Mouse (Mus musculus) testis, postnatal 14 days (tissue): Measurements from ENCODE around the gene Hist3h2a.

ENCODE experiments used
- DNase-seq: peaks from one replicate; pipeline ENCODE4 v3.0.0; 2021; ENCODE audit warnings: low spot score

Gene Hist3h2a

DNA sequence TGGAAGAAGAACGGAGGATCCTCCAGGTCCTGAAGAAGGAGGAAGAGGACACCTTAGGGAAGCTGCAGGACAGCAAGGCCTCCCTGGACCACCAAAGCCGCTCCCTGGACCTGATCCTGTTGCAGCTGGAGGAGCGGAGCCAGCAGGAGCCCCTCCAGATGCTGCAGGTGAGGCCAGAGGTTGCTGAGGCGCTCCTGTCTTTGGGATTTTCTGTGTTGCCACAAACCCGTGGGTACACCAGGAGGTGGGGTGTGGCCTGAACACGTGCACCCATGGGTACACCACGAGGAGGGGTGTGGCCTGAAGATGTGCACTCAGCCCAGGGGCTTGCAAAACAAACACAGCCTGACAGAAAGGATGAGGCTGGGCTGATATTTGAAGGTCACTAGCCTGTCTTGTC, 14.1 kb downstream of the Hist3h2a start:
- no peak for DNase-seq

- no peak for DNase-seq
These were observed 14.5 kb downstream of the Hist3h2a start for GRCm38 (mm10) chr11:58969027-58969426.

- DNase-seq, result no peak
These were observed 15.2 kb downstream of the Hist3h2a start for GRCm38 (mm10) chr11:58969659-58970058.

- no peak for DNase-seq
These were observed 16.5 kb downstream of the Hist3h2a start for GRCm38 (mm10) chr11:58970831-58971530.

DNA sequence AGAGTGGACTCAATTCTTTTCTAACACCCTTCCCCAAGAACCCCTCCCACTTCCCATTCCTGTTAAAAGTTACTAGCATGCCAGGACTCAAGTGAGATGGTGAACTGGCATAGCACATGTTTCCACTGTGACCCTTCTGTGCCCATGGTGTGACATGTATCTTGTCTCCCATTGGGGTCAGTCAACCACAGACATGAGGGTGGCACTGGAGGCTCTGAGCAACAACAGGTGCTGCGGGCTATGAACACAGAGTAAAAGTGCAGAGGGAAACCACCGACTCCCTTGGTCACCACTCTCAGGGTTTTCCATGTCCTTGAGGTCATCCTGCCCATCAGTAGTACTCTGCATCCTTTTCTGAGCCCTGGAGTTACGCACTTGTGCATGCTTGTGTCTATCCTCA, 17.3 kb downstream of the Hist3h2a start:
- DNase-seq, result no peak

- DNase-seq, result peak; percentile 63
These were observed 19.9 kb downstream of the Hist3h2a start for GRCm38 (mm10) chr11:58974414-58974813.

DNA sequence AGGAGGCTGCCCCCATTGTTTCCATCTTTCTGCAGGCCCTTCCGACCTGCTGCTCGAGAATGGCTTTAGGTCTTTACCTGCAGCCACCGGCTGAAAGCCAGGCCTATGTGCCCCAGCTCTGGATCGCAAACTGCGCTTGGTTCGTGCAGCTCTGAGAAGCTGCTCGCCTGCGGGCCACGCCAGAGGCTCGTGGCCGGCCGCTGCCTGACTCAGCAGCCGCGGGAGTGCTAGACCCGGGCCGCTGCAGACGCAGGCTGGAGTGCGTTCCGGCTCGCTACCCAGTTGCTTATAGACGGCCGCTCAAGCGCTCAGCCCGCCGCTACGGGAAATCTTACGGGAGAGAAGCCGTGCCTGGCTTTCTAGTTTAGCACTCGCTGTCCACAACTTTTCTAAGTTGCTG, 22.7 kb downstream of the Hist3h2a start:
- peak; percentile 43 for DNase-seq

GRCm38 (mm10) chr11:58977607-58978026, 23.1 kb downstream of the Hist3h2a start:
- no peak for DNase-seq

DNA sequence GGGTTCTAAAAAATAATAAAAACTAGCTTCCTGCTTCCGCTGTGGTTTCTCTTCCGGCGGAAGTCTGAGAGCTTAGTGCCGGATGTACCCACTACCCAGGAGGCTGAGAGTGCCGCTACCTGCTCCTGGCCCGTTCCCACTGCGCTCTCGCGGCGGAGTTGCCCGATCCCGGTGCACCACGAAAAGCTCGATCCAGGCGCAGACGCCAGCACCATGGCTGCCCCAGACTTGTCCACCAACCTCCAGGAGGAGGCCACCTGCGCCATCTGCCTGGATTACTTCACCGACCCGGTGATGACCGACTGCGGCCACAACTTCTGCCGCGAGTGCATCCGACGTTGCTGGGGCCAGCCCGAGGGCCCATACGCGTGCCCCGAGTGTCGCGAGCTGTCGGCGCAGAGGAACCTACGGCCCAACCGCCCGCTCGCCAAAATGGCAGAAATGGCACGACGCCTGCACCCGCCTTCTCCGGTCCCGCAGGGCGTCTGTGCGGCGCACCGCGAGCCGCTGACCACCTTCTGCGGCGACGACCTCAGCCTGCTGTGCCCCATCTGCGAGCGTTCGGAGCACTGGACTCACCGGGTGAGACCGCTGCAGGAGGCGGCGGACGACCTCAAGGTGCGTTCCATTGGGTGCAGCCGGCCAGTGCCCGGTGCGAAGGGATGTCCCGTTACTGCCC, 23.7 kb downstream of the Hist3h2a start, which contains the start of gene Trim11:
TSS of gene Trim11 (plus strand) at position 67 of the 679 bp plus-strand sequence.
- peak; percentile 77 for DNase-seq

GRCm38 (mm10) chr11:58978706-58979030, 24.2 kb downstream of the Hist3h2a start:
- DNase-seq, result no peak

GRCm38 (mm10) chr11:58979183-58979582, 24.7 kb downstream of the Hist3h2a start:
- DNase-seq, result no peak

GRCm38 (mm10) chr11:58979661-58980060, 25.2 kb downstream of the Hist3h2a start:
- no peak for DNase-seq

DNA sequence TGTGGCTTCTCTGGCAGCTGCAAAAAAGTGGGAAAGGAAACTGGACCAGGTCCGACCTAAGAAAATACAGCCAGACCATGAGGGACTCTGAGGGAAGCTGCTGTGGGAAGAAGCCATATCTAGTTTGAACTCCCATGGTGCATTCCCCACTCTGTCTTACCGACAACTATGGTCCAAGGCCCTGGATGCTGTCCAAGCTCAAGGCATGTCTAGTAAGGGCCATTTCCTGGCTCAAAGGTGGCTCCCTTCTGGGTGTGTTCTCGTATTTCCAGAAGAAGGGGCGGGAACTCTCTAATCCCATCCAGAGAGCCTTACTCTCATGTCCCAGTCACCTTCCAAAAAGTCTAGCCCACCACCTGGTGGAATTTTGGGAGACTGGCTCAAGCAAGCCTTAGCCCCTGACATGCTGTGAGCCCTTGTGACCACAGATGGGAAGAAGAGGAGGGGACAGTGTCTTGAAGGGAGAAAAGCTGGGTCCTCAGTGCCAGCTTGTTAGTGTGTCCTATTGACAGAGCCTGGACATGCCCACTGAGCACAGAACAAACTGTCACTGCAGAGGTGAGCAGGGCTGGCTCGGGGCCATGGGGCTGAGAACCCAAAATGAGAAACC, 26.0 kb downstream of the Hist3h2a start:
- DNase-seq, result no peak

- no peak for DNase-seq
These were observed 27.3 kb downstream of the Hist3h2a start for GRCm38 (mm10) chr11:58981541-58982447.

DNA sequence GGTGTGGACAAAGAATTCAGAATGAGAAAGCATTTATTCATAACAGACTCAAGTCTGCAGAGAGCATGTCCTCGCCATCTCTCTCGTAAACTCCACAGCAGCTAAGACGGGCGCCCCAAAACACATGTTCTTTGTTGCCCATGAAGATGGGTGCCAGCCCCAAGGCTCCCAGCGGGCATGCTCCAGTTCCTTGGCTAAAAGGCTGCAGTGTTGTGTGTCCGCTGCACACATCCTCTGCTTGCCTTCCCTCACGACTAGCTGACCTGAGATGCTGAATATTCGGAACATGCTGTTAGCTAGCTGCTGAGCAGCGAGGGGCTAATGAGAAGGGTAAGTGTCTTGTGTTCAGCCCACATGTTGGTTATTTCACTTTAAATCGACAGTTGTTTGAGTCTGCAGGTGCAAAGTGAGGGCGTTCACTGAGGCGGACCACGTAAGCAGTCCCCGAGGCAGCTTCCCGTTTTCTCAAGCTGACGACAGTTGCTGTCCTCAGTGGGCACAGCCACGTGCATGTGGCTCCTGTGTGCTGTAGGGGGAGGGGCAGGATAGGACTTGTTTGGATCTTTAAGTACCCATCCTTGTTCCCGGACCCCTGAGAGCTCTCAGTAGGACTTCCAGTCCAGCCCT, 28.1 kb downstream of the Hist3h2a start:
- no peak for DNase-seq

DNA sequence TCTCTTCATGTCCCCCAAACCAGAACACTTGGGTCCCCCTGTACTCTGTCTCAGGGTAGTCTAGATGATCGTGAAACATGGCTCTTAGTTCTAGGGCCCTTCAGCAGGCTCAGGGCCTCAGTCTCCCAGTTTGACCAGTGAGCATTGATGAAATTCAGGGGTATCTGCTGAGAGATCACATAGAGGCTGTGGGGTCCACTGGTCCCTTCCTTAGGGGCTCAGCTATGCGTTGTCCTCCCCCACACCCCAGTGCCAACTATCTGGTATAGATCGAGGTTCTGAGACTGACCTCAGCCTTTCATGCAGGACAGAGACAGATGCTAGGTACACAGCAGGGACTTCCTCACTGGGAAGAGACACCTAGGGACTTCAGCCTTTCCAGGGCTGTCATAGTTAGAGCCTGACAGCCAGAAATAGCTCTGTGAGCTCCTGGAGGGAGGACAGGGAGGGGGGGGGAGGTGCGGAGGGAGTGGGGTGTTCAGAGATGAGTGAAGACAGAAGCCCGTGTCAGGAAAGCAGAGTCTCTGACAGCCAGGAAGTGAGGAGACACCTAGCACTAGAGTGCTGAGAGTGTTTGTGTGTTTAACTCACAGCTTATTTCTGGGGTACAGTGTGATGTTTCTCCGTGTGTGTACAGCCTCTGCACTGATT, 29.3 kb downstream of the Hist3h2a start:
- DNase-seq, result no peak

DNA sequence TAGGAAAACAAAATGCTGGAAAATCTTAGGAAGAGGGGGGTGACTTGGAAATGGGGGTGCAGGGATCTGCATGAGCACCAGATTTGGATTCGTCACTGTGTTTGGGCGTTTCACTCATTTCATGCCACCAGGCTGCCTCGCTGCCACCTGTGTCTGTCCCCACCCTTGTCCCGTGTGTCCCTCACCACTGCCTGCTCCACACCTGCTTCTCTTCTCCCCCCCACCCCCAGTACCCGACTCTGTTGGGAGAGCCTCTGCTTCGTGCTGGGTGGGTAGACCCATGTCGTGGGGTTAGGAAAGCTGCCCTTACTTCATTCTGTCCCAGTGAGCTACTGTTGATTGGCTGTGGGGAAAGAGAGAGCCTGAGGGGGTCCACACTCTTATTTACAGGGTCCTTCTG, 30.2 kb downstream of the Hist3h2a start:
- DNase-seq, result no peak

- DNase-seq, result no peak
These were observed 30.9 kb downstream of the Hist3h2a start for GRCm38 (mm10) chr11:58985299-58985917.

DNA sequence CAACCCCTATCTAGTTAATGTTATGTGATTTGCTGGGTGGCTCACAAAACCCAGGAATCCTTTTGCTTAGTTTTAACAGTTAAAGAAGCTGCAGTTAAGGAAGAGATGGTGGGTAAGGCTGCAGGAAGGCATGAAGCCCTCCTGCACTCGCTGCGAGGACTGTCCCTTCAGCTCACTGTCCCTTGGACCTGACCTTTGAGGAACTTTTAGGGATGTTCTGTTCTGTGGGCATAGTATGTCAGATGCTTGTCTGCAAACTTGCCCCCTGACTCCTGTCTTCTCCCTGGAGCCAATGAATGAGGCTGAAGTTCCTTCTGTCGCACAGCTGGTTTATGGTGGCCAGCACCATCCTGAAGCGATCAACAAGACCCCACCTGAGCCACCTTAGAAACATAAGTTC, 34.7 kb downstream of the Hist3h2a start:
- DNase-seq, result no peak

- DNase-seq, result no peak
These were observed 35.7 kb downstream of the Hist3h2a start for GRCm38 (mm10) chr11:58990141-58990540.

GRCm38 (mm10) chr11:58990794-58991193, 36.3 kb downstream of the Hist3h2a start:
- no peak for DNase-seq
